Mouse (Mus musculus) bone marrow, adult 2 months (tissue): Measurements from ENCODE around the gene Cep68.

Source experiments
- CTCF ChIP-seq: fragments of 200-500 bp; IDR thresholded peaks from 2 replicates; pipeline ENCODE4 v1.5.1; 2011; ENCODE audit warnings: low read length, control low read depth; ENCODE audit not compliant: control insufficient read depth, insufficient read depth
- POLR2A ChIP-seq: fragments of 200-500 bp; IDR thresholded peaks from 2 replicates; pipeline ENCODE4 v1.6.1; 2011; ENCODE audit warnings: low read depth, mild to moderate bottlenecking, control low read depth, low read length, borderline replicate concordance; ENCODE audit not compliant: control insufficient read depth

DNA sequence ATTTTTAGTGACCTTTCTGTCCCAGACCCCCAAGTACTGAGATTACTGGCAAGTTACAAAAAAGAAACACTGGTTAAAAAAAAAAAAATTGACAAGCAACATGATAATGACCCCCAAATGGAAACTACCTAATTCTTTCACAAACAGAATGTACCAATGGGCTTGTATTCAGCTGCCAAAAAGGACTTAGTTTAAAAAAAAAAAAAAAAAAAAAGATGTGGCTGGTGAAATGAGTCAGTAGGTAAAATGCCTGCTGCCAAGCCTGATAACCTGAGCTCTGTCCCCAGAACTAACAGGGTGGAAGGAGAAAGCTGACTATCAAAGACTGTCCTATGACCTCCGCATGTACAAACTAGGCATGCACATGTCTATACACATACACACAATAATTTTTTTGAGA is 32.0 kb downstream of the Cep68 start:
- no peak for TF ChIP-seq POLR2A
- no peak for TF ChIP-seq CTCF
